Mouse (Mus musculus): ENCODE measurements around the gene Ppp6r2. TPM values are rescaled to one million over a fixed set of nuclear protein-coding genes. Genes with fewer than 3 reads are reported as not detected.

The Ppp6r2 gene
- polyA plus RNA-seq, 2 experiments from 2014 or later = 20.8 to 25.1 TPM

DNA sequence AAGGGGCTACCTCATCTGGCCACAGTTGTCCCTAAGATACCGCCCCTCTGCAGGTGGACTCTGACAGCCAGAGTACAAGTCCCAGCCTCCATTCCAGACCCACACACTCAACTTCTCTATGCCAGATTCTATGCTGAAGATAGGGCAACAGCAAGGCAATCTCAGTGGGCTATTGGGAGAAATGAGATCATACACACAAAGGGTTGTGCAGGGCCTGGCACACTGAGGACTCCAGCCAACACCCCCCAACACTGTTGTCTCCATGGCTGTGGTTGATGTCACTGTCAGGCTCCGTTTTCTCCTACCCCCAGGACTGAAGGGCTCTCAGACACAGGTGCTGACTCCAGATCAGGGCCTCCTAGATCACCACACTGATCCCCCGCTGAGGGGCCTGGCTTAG, 102.8 kb downstream of the Ppp6r2 start:
- ATAC-seq = no peak

DNA sequence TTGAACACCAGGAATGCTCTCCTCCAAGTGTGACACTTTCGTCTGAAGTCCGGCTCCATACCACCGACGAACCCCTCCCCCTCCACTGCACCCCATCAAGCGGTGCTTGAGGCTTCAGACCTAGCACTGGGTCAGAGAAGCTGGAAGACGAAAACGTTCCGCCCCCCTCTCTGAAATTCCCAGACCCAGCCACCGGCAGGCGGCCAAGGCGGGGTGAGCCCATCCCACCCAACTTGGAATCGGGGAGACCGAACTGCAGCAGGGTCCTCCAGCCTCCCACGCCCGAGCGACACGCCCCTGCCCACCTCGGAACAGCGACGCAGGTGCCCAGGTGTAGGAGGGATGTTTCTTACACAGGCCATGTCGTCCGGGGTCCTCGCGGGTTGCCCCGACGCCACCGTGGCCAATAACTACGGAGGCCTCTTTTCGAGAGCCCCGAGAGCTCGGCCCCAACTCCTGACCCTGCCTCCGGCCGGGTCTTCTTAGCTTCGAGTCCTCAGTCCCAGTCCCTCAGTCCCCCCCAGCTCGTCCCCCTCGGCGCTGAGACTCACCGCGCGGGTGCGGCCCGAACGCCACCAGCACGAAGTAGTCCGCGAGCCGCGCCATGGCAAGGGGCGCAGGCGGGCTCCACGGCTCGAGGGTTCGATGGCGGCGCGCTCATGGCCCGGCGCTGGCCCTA, 103.3 kb downstream of the Ppp6r2 start:
- ATAC-seq = peak; percentile 7

DNA sequence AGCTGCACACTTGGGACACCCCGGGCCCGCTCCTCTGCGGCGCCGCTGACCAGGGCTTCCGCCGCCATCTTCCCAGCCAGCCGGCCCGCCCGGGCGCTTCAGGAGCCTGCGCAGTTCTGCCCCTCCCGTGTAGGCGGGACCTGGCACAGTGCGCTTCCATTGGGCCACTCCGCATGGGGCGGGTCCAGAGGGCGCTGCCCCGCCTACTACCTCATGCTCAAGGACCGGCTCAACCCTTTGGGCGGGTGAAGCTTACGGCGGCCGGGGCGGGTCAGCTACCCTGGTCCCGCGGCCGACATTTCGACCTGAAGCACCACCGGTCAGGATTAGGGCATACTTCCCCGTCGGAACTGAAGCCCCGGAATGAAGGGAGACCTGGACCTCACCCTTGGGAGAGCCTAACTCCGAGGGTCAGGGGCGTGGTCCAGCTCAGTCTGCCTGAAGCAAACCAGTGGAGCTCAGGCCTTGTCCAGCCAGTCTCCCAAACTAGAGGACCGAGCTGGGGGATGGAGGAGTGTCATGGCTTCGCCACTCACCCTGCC, 103.9 kb downstream of the Ppp6r2 start, which contains the start of gene Sbf1:
Gene Sbf1 (minus strand): TSS at position 122 of the 542 bp plus-strand sequence.
- ATAC-seq = peak; percentile 93

DNA sequence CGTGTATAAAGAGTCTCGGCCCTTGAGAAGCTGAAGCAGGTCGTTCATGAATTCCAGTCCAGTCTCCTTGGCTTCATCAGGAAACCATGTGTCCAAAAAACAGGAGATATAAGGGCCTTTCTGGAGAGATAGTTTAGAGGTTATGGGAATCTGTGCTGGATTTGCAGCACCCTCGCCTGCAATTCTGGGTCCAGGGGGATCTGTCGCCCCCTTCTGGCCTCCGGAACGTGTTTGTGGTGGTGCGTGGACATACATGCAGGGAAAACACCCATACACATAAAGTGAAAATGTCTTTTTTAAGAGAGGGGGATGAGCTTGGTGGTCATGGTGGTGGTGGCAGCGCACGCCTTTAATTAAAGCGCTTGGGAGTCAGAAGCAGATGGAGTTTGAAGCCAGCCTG, 104.8 kb downstream of the Ppp6r2 start:
- ATAC-seq = no peak

DNA sequence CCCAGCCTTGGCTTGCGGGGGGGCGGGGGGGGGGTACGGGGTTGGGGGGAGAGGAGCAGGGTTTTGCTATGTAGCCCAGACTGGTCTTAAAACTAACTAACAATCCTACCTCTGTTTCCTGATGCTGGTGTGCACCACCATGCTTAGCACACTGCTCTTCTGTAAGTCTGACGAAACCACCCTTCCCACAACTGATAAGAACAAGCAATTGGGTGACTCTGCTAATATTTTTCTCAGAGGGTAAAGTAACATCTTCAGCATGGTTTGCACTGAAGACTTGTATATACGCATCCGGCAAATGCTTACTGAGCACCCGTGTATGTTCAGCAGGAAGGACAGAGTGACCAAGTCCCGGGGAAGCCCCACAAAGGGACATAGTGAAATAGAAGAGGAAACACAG, 109.9 kb downstream of the Ppp6r2 start:
- ATAC-seq = no peak

DNA sequence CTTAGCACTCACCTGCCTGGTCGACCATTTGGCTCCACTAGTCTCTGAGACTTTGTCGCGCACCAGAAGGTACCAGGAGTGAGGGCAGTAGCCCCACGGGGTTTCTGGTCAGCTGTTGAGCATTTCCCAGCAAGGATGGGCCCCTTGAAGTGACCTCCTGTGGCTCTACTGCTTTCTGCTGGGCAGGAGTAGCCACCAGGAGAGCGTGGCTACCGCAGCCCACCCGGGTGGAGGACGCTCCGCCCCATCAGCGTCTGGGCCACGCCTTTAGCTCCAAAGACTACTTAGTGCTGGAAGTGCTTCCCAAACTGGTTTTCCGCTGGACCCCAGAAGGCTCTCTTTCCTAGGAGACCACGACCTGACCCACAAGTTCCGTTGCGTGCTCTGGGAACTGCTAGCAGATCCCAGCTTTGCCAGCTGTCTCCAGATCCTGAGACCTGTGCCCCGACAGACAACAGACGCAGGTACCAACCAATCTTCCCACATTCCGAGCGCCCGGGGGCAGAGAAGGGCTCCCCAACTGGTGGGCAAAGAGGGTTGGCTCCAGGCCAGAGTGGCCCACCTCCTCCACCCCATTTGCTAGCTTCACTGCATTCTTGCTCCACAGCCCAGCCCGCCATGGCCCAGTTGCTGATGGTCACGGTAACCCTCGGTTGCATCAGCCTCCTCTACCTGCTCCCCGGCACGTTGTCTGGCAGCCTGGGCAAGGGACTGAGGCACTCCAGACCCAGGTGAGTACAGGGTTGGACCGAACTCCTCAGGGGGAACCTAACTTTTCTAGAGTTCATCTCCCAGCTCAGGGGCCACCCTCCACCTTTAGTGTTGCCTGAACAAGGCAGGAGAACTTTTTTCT, 111.5 kb downstream of the Ppp6r2 start, which contains the start of gene Adm2:
Gene Adm2 (plus strand): TSS at position 51 of the 853 bp plus-strand sequence.
- ATAC-seq = no peak

DNA sequence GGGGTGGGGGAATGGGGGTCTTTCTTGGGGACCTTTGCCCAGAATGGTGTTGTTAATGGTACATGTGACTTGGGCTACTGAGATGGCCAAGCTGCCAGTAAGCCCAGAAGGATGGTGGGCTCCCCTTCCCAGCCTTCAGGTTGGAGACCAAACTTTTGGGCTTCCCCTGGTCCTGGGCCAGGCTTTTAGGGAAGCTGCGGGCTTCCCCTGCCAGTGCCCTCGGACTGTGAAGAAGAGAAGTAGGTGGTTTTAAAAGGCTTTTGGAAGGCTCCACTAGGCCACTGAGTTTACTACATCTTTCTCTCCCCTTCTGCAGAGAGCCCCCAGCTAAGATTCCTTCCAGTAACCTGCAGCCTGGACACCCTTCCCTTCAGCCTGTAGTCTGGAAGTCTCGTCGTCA, 112.3 kb downstream of the Ppp6r2 start:
- ATAC-seq = no peak

DNA sequence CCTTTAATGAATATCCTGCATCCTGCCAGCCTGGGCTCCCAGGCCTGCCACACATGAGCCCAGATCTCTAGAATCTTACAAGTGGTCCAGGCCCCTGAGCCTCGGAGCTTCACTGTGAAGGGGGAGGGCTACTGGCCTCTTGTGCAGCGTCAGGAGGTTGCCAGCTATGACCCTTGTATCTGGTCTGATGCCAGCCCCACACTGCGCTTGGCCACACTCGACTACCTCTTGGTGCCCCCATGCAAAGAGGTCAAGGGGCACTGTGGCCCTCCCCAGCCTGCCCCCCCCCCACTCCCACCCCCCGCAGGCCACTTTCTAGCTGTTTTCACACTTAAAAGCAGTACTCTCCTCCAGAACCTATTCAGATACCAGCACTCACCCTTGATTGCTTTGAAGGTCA, 115.1 kb downstream of the Ppp6r2 start:
- no peak for ATAC-seq

DNA sequence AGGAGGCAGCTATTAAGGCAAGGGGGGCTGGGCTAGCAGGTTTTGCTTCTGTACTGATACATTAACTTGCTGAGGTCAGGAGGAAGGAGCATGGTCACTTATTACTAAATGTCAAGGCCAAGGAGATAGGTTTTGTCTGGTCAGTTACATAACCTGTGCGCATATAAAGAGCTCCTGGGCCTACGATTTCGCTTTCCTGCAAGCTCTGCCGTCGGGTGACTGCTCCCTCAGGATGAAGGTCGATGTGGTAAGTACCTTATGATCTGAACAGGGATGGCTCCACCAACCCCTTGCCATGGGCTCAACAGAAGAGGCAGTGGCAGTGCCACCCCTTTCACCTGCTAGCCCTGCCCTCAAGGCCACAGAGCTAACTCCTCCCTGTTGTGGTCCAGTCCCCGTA, 122.9 kb downstream of the Ppp6r2 start, which contains the start of gene Miox:
Gene Miox (plus strand): TSS at position 128 of the 400 bp plus-strand sequence.
- no peak for ATAC-seq

DNA sequence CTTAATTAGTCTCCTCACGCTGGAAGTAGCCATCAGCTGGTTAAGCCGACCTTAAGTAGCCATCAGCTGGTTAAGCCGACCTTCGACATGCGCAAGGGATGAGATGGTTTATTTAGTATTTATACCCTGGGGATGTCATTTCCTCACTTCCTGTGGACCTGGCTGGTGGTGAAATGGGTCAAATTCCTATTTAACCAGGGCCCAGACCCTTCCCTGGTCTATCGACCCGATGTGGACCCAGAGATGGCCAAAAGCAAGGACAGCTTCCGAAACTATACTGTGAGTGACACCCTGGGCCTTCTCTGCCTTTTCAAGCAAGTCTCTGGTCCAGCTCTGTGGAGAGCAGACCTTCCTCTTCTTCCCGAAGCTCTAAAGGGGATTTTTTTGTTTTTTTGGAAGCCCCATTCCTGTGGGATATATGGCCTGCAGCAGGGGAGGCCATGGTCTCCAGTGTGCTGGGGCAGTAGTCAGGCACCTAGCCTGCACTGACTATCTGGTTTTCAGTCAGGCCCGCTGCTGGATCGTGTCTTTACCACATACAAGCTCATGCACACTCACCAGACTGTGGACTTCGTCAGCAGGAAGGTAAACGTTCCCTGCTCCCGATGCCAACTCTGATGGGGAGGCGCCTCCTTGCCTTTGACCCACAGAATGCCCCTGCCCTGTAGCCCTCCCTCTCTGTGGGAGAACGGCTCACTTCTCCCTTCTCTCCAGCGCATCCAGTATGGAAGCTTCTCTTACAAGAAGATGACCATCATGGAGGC, 123.6 kb downstream of the Ppp6r2 start:
- ATAC-seq = no peak

DNA sequence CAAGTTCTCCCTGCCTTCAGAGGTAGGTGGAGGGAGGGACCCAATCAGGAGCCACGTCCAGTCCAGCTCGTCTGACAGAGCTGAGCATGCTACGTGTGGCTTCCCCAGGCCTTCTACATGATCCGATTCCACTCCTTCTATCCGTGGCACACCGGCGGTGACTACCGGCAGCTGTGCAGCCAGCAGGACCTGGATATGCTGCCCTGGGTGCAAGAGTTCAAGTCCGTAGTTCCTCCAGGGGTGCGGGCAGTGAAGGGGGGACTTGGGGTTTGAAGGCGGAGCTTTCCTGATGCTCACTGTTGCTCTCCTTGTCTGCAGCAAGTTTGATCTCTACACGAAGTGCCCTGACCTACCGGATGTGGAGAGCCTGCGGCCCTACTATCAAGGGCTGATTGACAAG, 125.1 kb downstream of the Ppp6r2 start:
- no peak for ATAC-seq

Other genes with a start within 250 kb of the Ppp6r2 start
- gene Mlc1, start 232.5 kb upstream of the Ppp6r2 start, polyA plus RNA-seq (2017; shearing (Covaris generic)) = not detected
- not detected for gene Mov10l1, start 228.6 kb upstream of the Ppp6r2 start, polyA plus RNA-seq (2017; shearing (Covaris generic))
- not detected for gene Panx2, start 151.8 kb upstream of the Ppp6r2 start, polyA plus RNA-seq (2017; shearing (Covaris generic))
- gene Trabd, start 136.4 kb upstream of the Ppp6r2 start, polyA plus RNA-seq (2017; shearing (Covaris generic)) = 10 to 100 TPM; 29.5 to 33.9 TPM
- gene Selenoo, start 122.5 kb upstream of the Ppp6r2 start, polyA plus RNA-seq (2017; shearing (Covaris generic)) = 1 to 10 TPM; 8.8 to 9.1 TPM
- gene Tubgcp6, start 88.4 kb upstream of the Ppp6r2 start, polyA plus RNA-seq (2017; shearing (Covaris generic)) = 10 to 100 TPM; 12.6 to 13.2 TPM
- 10 to 100 TPM; 14.3 to 16.1 TPM for gene Hdac10, start 82.9 kb upstream of the Ppp6r2 start, polyA plus RNA-seq (2017; shearing (Covaris generic))
- gene Mapk12, start 70.8 kb upstream of the Ppp6r2 start, polyA plus RNA-seq (2017; shearing (Covaris generic)) = 1 to 10 TPM; 1.1 to 2.1 TPM
- gene Mapk11, start 61.9 kb upstream of the Ppp6r2 start, polyA plus RNA-seq (2017; shearing (Covaris generic)) = 10 to 100 TPM; 21.2 to 22.5 TPM
- 1 to 10 TPM; 1.0 to 2.1 TPM for gene Plxnb2, start 30.8 kb upstream of the Ppp6r2 start, polyA plus RNA-seq (2017; shearing (Covaris generic))
- gene Dennd6b, start 15.1 kb upstream of the Ppp6r2 start, polyA plus RNA-seq (2017; shearing (Covaris generic)) = 1 to 10 TPM; 7.7 to 8.4 TPM
- 100 to 1,000 TPM in 1 of 2 experiments, 10 to 100 TPM in 1; 80.4 to 102 TPM for gene Sbf1, start 103.8 kb downstream of the Ppp6r2 start, polyA plus RNA-seq (2017; shearing (Covaris generic))
- not detected for gene Adm2, start 111.2 kb downstream of the Ppp6r2 start, polyA plus RNA-seq (2017; shearing (Covaris generic))
- not detected for gene Miox, start 122.8 kb downstream of the Ppp6r2 start, polyA plus RNA-seq (2017; shearing (Covaris generic))
- gene Lmf2, start 144.1 kb downstream of the Ppp6r2 start, polyA plus RNA-seq (2017; shearing (Covaris generic)) = 10 to 100 TPM; 20.8 to 38.6 TPM
- 100 to 1,000 TPM; 141 to 171 TPM for gene Ncaph2, start 144.2 kb downstream of the Ppp6r2 start, polyA plus RNA-seq (2017; shearing (Covaris generic))
- 1 to 10 TPM; 2.1 to 4.9 TPM for gene Sco2, start 162.3 kb downstream of the Ppp6r2 start, polyA plus RNA-seq (2017; shearing (Covaris generic))
- gene Tymp, start 165.5 kb downstream of the Ppp6r2 start, polyA plus RNA-seq (2017; shearing (Covaris generic)) = under 1 TPM; 0.61 to 0.74 TPM
- 1 to 10 TPM; 1.2 to 1.9 TPM for gene Odf3b, start 167.7 kb downstream of the Ppp6r2 start, polyA plus RNA-seq (2017; shearing (Covaris generic))
- under 1 TPM in 1 of 2 experiments, not detected in 1; 0.23 TPM for gene Klhdc7b, start 173.4 kb downstream of the Ppp6r2 start, polyA plus RNA-seq (2017; shearing (Covaris generic))
- not detected for gene Syce3, start 198.9 kb downstream of the Ppp6r2 start, polyA plus RNA-seq (2017; shearing (Covaris generic))
- under 1 TPM; 0.26 to 0.57 TPM for gene Cpt1b, start 214.3 kb downstream of the Ppp6r2 start, polyA plus RNA-seq (2017; shearing (Covaris generic))
- 1 to 10 TPM; 4.1 to 5.8 TPM for gene C730034F03Rik, start 218.0 kb downstream of the Ppp6r2 start, polyA plus RNA-seq (2017; shearing (Covaris generic))
- gene Gm44502, start 218.1 kb downstream of the Ppp6r2 start, polyA plus RNA-seq (2017; shearing (Covaris generic)) = not detected
- 10 to 100 TPM; 50.7 to 55.4 TPM for gene Chkb, start 218.4 kb downstream of the Ppp6r2 start, polyA plus RNA-seq (2017; shearing (Covaris generic))
- under 1 TPM in 1 of 2 experiments, not detected in 1; 0.34 TPM for gene Mapk8ip2, start 242.4 kb downstream of the Ppp6r2 start, polyA plus RNA-seq (2017; shearing (Covaris generic))